Mouse (Mus musculus): ENCODE results near the gene Cerkl. TPM values are rescaled to one million over a fixed set of nuclear protein-coding genes. Genes with fewer than 3 reads are reported as not detected.

The Cerkl gene
- polyA plus RNA-seq, 1 experiment from 2014 or later: 3.3 TPM

DNA sequence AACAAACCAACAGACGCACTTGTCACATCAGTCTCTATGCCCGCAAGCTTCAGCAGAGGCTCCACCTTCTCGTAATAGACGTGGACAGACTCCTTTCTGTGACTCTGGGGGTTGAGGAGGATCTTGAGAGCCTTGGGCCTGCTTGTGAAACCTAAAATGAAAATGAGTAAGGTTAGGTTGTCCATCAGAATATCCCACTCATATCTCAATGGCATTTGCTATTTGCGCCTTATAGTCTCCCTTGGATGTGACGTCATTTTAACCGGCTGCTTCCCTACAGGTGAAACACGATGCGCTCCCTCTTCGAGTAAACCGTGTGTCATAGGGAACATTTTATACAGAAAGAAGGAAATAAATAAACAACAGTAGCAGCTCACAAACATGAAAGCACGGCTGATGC lies 87.9 kb downstream of the Cerkl start:
- ATAC-seq (ENCODE audit: low FRiP score): no peak
- no peaks in the 10 kb centered on the region for H3K9me3 ChIP-seq
- H3K36me3 ChIP-seq: no peaks in the 10 kb centered on the region
- no peak overlapping the region for H3K4me3 ChIP-seq
- 84% methylated on average over 12 of the region's 12 CpGs for WGBS
- H3K9ac ChIP-seq: no peak overlapping the region
- no peak overlapping the region for H3K27ac ChIP-seq
- no peak overlapping the region for H3K4me2 ChIP-seq
- no peaks in the 10 kb centered on the region for H3K27me3 ChIP-seq
- H3K4me1 ChIP-seq (replicated peaks): peaks cover 9% of the 10 kb centered on the region

- H3K9me3 ChIP-seq: no peaks in the 10 kb centered on the region
- H3K27ac ChIP-seq: no peak overlapping the region
- ATAC-seq (ENCODE audit: low FRiP score): peak; percentile 81
- no peaks in the 10 kb centered on the region for H3K36me3 ChIP-seq
- WGBS: 70% methylated on average over 18 of the region's 18 CpGs
- no peaks in the 10 kb centered on the region for H3K27me3 ChIP-seq
- H3K9ac ChIP-seq: no peak overlapping the region
- H3K4me2 ChIP-seq: no peak overlapping the region
- H3K4me3 ChIP-seq: no peak overlapping the region
- peaks cover 9% of the 10 kb centered on the region for H3K4me1 ChIP-seq (replicated peaks)
These were observed 88.8 kb downstream of the Cerkl start for GRCm38 (mm10) chr2:79367451-79368450.

GRCm38 (mm10) chr2:79363920-79364319 lies 92.7 kb downstream of the Cerkl start:
- Histone ChIP-seq H3K4me2 (no peak overlapping the region), H3K27ac (no peak overlapping the region), H3K4me1 (replicated peaks) (peaks cover 4% of the 10 kb centered on the region; the same call in 1 of the 2 replicates), H3K9me3 (no peaks in the 10 kb centered on the region), H3K9ac (no peak overlapping the region), H3K27me3 (no peaks in the 10 kb centered on the region), H3K4me3 (no peak overlapping the region), H3K36me3 (no peaks in the 10 kb centered on the region)
- 72% methylated on average over 6 of the region's 6 CpGs for WGBS
- ATAC-seq (ENCODE audit: low FRiP score): no peak

DNA sequence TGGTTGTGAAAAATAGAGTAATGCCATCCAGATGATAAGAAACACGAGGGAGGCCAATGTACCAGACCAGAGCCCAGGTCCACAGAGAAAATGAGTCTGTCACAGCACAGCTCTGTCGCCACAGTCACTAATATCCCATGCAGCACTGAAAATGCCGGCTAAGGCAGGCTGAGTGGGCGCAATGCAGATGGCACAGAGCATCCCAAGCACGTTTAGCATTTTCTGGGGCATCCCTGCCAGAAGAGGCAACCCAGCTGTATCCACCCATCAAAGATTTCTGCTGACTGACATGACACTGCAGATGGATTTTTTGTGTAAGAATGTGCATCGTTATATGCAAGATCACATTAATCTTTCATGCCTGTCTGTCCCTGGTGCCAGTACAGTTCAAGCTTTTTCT lies 94.6 kb downstream of the Cerkl start:
- H3K36me3 ChIP-seq: no peaks in the 10 kb centered on the region
- H3K9me3 ChIP-seq: no peaks in the 10 kb centered on the region
- H3K27me3 ChIP-seq: no peaks in the 10 kb centered on the region
- no peak for ATAC-seq (ENCODE audit: low FRiP score)
- H3K4me3 ChIP-seq: no peak overlapping the region
- WGBS: 50% methylated on average over 6 of the region's 6 CpGs
- no peak overlapping the region for H3K4me2 ChIP-seq
- no peaks in the 10 kb centered on the region for H3K4me1 ChIP-seq (replicated peaks)
- H3K9ac ChIP-seq: no peak overlapping the region
- no peak overlapping the region for H3K27ac ChIP-seq

DNA sequence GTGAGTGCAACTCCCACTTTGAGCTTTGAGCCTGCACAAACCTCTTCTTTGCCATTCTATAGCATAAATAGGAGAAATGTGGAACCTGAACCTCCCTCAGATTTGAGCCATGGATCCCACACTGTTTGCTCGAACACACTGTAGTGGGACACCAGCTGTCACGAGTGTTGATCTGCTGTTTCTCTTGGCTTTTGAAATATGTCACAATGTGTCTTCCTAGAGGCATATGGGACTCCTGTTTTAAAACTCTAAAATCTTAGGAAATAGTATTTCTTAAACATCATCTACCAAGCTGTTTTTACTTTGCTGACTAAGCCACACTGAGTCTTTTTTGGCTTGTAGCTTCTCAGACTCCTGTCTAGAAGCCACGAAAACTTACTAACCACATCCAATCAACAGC lies 98.8 kb downstream of the Cerkl start:
- no peaks in the 10 kb centered on the region for H3K9me3 ChIP-seq
- H3K4me1 ChIP-seq (replicated peaks): no peaks in the 10 kb centered on the region
- no peak overlapping the region for H3K27ac ChIP-seq
- H3K9ac ChIP-seq: no peak overlapping the region
- H3K4me3 ChIP-seq: no peak overlapping the region
- WGBS: 91% methylated on average over 3 of the region's 3 CpGs
- H3K36me3 ChIP-seq: no peaks in the 10 kb centered on the region
- H3K27me3 ChIP-seq: no peaks in the 10 kb centered on the region
- no peak overlapping the region for H3K4me2 ChIP-seq
- no peak for ATAC-seq (ENCODE audit: low FRiP score)

- Histone ChIP-seq H3K9me3 (no peaks in the 10 kb centered on the region), H3K9ac (no peak overlapping the region), H3K36me3 (no peaks in the 10 kb centered on the region), H3K27me3 (no peaks in the 10 kb centered on the region), H3K4me1 (replicated peaks) (peaks cover 9% of the 10 kb centered on the region), H3K4me3 (no peak overlapping the region), H3K27ac (no peak overlapping the region), H3K4me2 (no peak overlapping the region)
- ATAC-seq (ENCODE audit: low FRiP score): no peak
- 95% methylated on average over 16 of the region's 16 CpGs for WGBS
These were observed 101.8 kb downstream of the Cerkl start for GRCm38 (mm10) chr2:79354773-79355172.

DNA sequence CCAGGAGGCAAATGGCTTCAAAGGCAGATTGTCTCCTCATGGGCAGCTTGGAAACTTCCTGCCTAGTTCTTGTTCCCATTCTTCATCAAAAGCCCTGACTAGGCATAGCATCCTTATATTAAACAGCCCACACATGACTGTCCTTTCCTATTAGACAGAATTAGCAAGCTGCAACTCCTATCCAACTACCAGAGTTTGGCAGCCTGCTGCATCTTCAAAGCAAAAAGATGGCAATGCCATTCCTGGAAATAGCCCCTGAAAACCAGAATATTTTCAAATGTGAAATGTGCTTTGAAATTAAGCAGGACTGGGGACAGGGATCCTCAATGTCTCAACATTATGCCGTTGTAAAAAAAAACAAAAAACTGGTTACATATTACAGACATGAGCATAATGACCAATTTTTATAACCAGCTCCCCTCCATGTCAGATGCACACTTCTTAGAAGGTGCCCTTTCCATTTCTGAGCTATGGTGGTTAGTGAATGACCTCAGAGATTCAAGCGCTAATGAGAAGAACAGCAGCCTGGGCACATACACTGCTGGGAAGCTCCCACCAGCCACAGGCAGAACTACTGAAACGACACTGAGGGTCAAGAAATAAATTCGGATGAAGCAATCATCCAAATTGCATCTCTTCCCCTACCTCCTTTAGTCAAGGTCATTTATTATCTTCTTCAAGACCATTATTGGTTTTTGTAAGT lies 104.3 kb downstream of the Cerkl start:
- Histone ChIP-seq H3K4me1 (replicated peaks) (peaks cover 9% of the 10 kb centered on the region), H3K9ac (no peak overlapping the region), H3K27me3 (no peaks in the 10 kb centered on the region), H3K4me3 (no peak overlapping the region), H3K9me3 (no peaks in the 10 kb centered on the region), H3K36me3 (no peaks in the 10 kb centered on the region), H3K4me2 (no peak overlapping the region), H3K27ac (peak overlapping the region; percentile 58)
- 86% methylated on average over 4 of the region's 4 CpGs for WGBS
- ATAC-seq (ENCODE audit: low FRiP score): 0 out of 2 replicates have a peak, but pooled peaks have one; percentile 17

GRCm38 (mm10) chr2:79351179-79352099 lies 105.1 kb downstream of the Cerkl start:
- Histone ChIP-seq H3K4me1 (replicated peaks) (peaks cover 9% of the 10 kb centered on the region), H3K36me3 (no peaks in the 10 kb centered on the region), H3K4me2 (no peak overlapping the region), H3K4me3 (no peak overlapping the region), H3K9ac (no peak overlapping the region), H3K27me3 (no peaks in the 10 kb centered on the region), H3K27ac (peak overlapping the region; percentile 58), H3K9me3 (no peaks in the 10 kb centered on the region)
- peak; percentile 84 for ATAC-seq (ENCODE audit: low FRiP score)
- WGBS: 57% methylated on average over 6 of the region's 6 CpGs

DNA sequence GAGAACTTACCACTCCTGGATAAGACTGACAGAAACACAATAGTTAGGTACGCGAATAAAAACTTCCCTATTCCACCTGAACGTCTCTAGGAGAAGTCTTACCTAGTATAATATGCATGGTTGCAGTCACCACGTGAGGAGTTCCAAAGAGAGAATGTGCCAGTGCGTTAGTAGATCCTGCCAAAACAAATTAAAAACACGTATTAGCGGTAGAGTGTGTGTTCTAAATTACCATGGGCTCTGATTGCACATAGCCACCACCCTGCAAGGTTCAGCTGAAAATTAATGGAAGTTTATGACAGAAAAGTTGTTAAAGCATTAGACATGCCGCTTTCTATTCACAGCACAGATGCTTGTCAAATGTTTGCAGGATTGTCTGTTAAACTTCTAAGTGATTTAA lies 113.5 kb downstream of the Cerkl start:
- Histone ChIP-seq H3K4me1 (replicated peaks) (no peaks in the 10 kb centered on the region), H3K27ac (no peak overlapping the region), H3K4me2 (no peak overlapping the region), H3K4me3 (no peak overlapping the region), H3K9me3 (no peaks in the 10 kb centered on the region), H3K27me3 (no peaks in the 10 kb centered on the region), H3K9ac (no peak overlapping the region), H3K36me3 (no peaks in the 10 kb centered on the region)
- no peak for ATAC-seq (ENCODE audit: low FRiP score)
- 89% methylated on average over 8 of the region's 8 CpGs for WGBS

DNA sequence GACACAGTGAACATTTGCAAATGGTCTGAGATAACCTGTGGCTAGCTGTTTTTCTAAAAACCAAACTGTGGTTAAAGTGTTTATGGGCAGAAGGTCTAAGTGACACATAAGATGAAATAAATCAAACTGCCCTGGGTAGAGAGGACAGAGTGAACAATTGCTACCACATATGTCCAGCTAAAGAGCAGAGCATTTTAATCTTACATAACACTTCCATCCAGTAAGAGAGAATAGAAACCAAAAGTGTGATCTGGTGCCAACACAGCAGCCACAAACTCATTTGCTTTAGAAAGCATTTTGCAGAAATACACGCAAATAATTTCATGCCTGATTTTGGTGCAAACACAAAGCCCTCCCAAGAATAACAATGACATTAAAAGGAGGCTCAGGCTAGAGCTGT lies 117.6 kb downstream of the Cerkl start:
- no peaks in the 10 kb centered on the region for H3K4me1 ChIP-seq (replicated peaks)
- H3K4me2 ChIP-seq: no peak overlapping the region
- no peak overlapping the region for H3K4me3 ChIP-seq
- no peak overlapping the region for H3K27ac ChIP-seq
- no peak for ATAC-seq (ENCODE audit: low FRiP score)
- WGBS: 41% methylated on average over 1 of the region's 1 CpGs
- no peak overlapping the region for H3K9ac ChIP-seq
- H3K36me3 ChIP-seq: no peaks in the 10 kb centered on the region
- no peaks in the 10 kb centered on the region for H3K9me3 ChIP-seq
- no peaks in the 10 kb centered on the region for H3K27me3 ChIP-seq

- Histone ChIP-seq H3K4me3 (no peak overlapping the region), H3K27me3 (no peaks in the 10 kb centered on the region), H3K36me3 (no peaks in the 10 kb centered on the region), H3K27ac (no peak overlapping the region), H3K9me3 (no peaks in the 10 kb centered on the region), H3K4me1 (replicated peaks) (no peaks in the 10 kb centered on the region), H3K9ac (no peak overlapping the region), H3K4me2 (no peak overlapping the region)
- no peak for ATAC-seq (ENCODE audit: low FRiP score)
- WGBS: 60% methylated on average over 1 of the region's 1 CpGs
These were observed 120.4 kb downstream of the Cerkl start for GRCm38 (mm10) chr2:79336141-79336540.

DNA sequence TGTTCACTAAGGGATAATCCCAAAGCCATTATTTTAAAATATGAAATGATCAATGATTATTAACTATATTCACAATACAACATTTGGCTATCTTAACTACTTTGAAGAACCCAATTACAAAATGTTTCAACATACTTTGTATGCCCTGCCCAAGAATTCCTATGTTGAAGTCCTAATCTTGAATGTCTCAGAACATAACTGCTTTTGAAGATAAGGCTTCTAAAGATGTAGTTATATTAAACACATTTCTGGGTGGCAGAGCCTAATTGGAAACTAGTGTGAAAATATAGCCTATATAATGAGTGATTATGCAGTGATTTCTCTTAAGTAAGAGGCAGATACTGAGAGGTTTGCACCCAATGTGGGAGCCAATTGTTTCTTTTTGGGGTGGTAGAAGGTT lies 121.9 kb downstream of the Cerkl start:
- Histone ChIP-seq H3K4me2 (no peak overlapping the region), H3K4me3 (no peak overlapping the region), H3K9ac (no peak overlapping the region), H3K27ac (no peak overlapping the region), H3K4me1 (replicated peaks) (no peaks in the 10 kb centered on the region), H3K9me3 (no peaks in the 10 kb centered on the region), H3K36me3 (no peaks in the 10 kb centered on the region), H3K27me3 (no peaks in the 10 kb centered on the region)
- ATAC-seq (ENCODE audit: low FRiP score): no peak
